Mouse (Mus musculus) thymus, adult 2 months (tissue): Measurements from ENCODE around the gene Trp73. TPM values are rescaled to one million over a fixed set of nuclear protein-coding genes. Genes with fewer than 3 reads are reported as not detected.

Experiments used
- DNase-seq: peaks from one replicate; pipeline ENCODE4 v3.0.0; 2021
- H3K27ac ChIP-seq: fragments of 200-500 bp; 2 replicates; pipeline ENCODE4 v1.5.1; 2012; ENCODE audit warnings: low read length, control low read depth; ENCODE audit not compliant: control insufficient read depth, insufficient read depth
- H3K27me3 ChIP-seq: fragments of 200-500 bp; 2 replicates; pipeline ENCODE4 v1.6.1; 2012; ENCODE audit warnings: mild to moderate bottlenecking, low read length, moderate library complexity, mixed read lengths; ENCODE audit not compliant: control insufficient read depth, insufficient read depth
- H3K36me3 ChIP-seq: fragments of 200-500 bp; 2 replicates; pipeline ENCODE4 v1.6.1; 2012; ENCODE audit warnings: mild to moderate bottlenecking, low read length, moderate library complexity; ENCODE audit not compliant: control insufficient read depth, insufficient read depth
- H3K4me1 ChIP-seq: fragments of 200-500 bp; replicated peaks from 2 replicates; pipeline ENCODE4 v1.6.1; 2012; ENCODE audit warnings: low read length; ENCODE audit not compliant: control insufficient read depth, insufficient read depth
- H3K4me3 ChIP-seq: fragments of 200-500 bp; 2 replicates; pipeline ENCODE4 v1.5.1; 2012; ENCODE audit warnings: mild to moderate bottlenecking, low read length, control low read depth, moderate library complexity; ENCODE audit not compliant: control insufficient read depth, insufficient read depth
- CTCF ChIP-seq: fragments of 200-500 bp; IDR thresholded peaks from 2 replicates; pipeline ENCODE4 v1.5.1; 2012; ENCODE audit warnings: mild to moderate bottlenecking, control low read depth, low read length, moderate library complexity, borderline replicate concordance; ENCODE audit not compliant: control insufficient read depth, poor library complexity, insufficient read depth; ENCODE audit errors: extremely low read depth
- POLR2A ChIP-seq: fragments of 200-500 bp; IDR thresholded peaks from 2 replicates; pipeline ENCODE4 v1.6.1; 2012; ENCODE audit warnings: mild to moderate bottlenecking, low read length, control low read depth, moderate library complexity; ENCODE audit not compliant: control insufficient read depth, poor library complexity, insufficient read depth; ENCODE audit errors: extremely low read depth
- WGBS: fragments of 180-500 bp; shearing (Covaris S2); methylation state at CpG from one replicate; pipeline ENCODE4 v1.1.7; 2018; 5-methylcytosine and 5-hydroxymethylcytosine counted together
- polyA plus RNA-seq: library from polyadenylated mRNA; depleted of rRNA; stranded (reverse); fragments of >200 nt; gene quantifications from 2 replicates; pipeline ENCODE4 v1.2.3, GENCODE M21; 2012

The Trp73 gene
- polyA plus RNA-seq, 1 experiment = 1.0 TPM

GRCm38 (mm10) chr4:154022407-154022806 is 117.6 kb downstream of the Trp73 start:
- Histone ChIP-seq H3K4me1 (0 out of 2 replicates have a peak, but pooled peaks cover 5% of the 10 kb centered on the region), H3K27ac (no peak overlapping the region), H3K27me3 (no peaks in the 10 kb centered on the region), H3K4me3 (no peak overlapping the region), H3K36me3 (peaks cover 31% of the 10 kb centered on the region)
- 87% methylated on average over 4 of the region's 4 CpGs for WGBS
- no peak for DNase-seq
- no peak for TF ChIP-seq CTCF
- TF ChIP-seq POLR2A = no peak

GRCm38 (mm10) chr4:154021432-154021831 is 118.6 kb downstream of the Trp73 start:
- Histone ChIP-seq H3K4me3 (no peak overlapping the region), H3K27ac (no peak overlapping the region), H3K36me3 (peaks cover 37% of the 10 kb centered on the region), H3K27me3 (no peaks in the 10 kb centered on the region), H3K4me1 (0 out of 2 replicates have a peak, but pooled peaks cover 5% of the 10 kb centered on the region)
- no peak for DNase-seq
- 97% methylated on average over 9 of the region's 9 CpGs for WGBS
- TF ChIP-seq CTCF (no peak), POLR2A (no peak)

DNA sequence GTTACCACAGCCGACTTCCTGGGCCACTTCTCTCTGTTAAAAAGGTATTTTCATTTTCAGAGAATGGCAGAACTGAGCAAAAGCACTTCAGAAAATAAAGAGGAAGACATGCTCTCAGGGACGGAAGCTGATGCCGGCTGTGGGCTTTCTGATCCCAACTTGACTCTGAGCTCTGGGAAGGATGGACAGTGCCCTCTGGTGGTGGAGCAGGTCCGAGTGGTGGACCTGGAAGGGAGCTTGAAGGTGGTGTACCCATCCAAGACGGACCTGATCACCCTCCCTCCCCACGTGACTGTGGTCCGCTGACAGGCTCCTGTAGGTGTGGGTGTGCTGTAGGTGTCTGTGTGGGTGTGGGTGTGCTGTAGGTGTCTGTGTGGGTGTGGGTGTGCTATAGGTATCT is 120.4 kb downstream of the Trp73 start:
- Histone ChIP-seq H3K36me3 (peaks cover 41% of the 10 kb centered on the region), H3K27ac (no peak overlapping the region), H3K27me3 (no peaks in the 10 kb centered on the region), H3K4me1 (no peaks in the 10 kb centered on the region), H3K4me3 (no peak overlapping the region)
- WGBS = 55% methylated on average over 7 of the region's 7 CpGs
- peak; percentile 59 for DNase-seq
- no peak for TF ChIP-seq POLR2A
- TF ChIP-seq CTCF = peak; percentile 68; the same call in 1 of the 2 replicates

DNA sequence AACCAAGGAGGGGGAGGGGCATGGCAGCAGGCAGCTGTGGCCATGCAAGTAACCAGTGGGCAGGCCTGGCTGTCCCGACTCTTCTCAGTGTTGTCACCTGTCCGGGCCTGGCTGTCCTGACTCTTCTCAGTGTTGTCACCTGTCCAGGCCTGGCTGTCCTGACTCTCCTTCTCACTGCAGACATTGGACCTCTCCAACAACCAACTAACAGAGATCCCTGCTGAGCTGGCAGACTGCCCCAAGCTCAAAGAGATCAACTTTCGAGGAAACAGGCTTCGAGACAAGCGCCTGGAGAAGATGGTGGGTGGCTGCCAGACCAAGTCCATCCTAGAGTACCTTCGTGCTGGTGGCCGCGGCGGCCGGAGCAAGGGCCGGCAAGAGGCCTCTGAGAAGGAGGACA is 124.5 kb downstream of the Trp73 start:
- no peaks in the 10 kb centered on the region for H3K27me3 ChIP-seq
- no peak overlapping the region for H3K4me3 ChIP-seq
- WGBS = 97% methylated on average over 11 of the region's 11 CpGs
- H3K4me1 ChIP-seq = peaks cover 23% of the 10 kb centered on the region
- TF ChIP-seq POLR2A = no peak
- TF ChIP-seq CTCF = no peak
- no peak for DNase-seq
- H3K27ac ChIP-seq = no peak overlapping the region
- H3K36me3 ChIP-seq = peaks cover 36% of the 10 kb centered on the region

DNA sequence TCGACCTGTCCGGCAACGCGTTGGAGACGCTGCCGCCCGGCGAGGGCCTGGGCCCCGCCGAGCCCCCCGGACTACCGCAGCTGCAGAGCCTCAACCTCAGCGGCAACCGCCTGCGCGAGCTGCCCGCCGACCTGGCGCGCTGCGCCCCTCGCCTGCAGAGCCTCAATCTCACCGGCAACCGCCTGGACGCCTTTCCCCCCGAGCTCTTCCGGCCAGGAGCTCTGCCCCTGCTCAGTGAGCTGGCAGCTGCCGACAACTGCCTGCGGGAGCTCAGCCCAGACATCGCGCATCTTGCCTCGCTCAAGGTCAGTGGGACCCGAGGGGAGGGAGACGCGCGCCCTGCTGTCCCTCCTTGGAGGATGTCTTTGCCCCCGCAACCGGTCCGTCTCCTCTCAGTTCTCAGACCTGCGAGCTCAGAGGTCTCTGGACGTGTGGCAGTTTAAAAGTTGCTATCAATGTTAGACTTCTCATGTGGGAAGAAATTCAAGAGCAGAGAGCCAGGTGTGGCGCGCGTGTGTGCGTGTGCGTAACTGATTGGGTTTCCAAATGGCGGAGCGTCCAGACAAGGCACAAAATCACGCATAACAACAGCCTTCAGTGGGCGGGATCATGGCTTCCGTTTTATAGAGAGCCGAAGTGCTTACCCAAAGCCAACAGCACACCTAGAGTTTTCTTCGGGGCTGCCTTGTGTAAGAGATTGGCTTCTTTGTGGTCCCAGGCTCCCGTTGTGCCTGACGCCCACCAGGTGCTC is 127.7 kb downstream of the Trp73 start:
- WGBS = under 1% methylated on average over 55 of the region's 55 CpGs
- peak overlapping the region; percentile 96 for H3K4me3 ChIP-seq
- no peak for TF ChIP-seq CTCF
- no peak for TF ChIP-seq POLR2A
- H3K36me3 ChIP-seq = peaks cover 9% of the 10 kb centered on the region
- no peak for DNase-seq
- peaks cover 23% of the 10 kb centered on the region for H3K4me1 ChIP-seq
- no peak overlapping the region for H3K27ac ChIP-seq
- H3K27me3 ChIP-seq = no peaks in the 10 kb centered on the region

- TF ChIP-seq CTCF (no peak), POLR2A (peak; percentile 76; the same call in 1 of the 2 replicates)
- peak; percentile 79 for DNase-seq
- H3K27me3 ChIP-seq = no peaks in the 10 kb centered on the region
- H3K27ac ChIP-seq = no peak within 1 kb of the TSS
- peaks cover 23% of the 10 kb centered on the region for H3K4me1 ChIP-seq
- H3K36me3 ChIP-seq = peaks cover 5% of the 10 kb centered on the region
- WGBS = under 1% methylated on average over 59 of the region's 59 CpGs
- H3K4me3 ChIP-seq = peak within 1 kb of the TSS; percentile 96
Observed at GRCm38 (mm10) chr4:154011646-154012089, 128.3 kb downstream of the Trp73 start, which contains the start of gene Lrrc47. Gene Lrrc47, plus strand, starts transcription at chr4:154011731.
